Mouse (Mus musculus): Measurements from ENCODE around the gene Cxcl10. TPM values are rescaled to one million over a fixed set of nuclear protein-coding genes. Genes with fewer than 3 reads are reported as not detected.

The Cxcl10 gene
- polyA plus RNA-seq (2015; fragmentation: Nextera tagmentation; extraction: Ambion mirVana): 5.5 and 16.5 TPM in 2 replicates

- Histone ChIP-seq H3K9ac (ENCODE audit: low read length) (no peak within 1 kb of the TSS), H3K9me3 (replicated peaks; ENCODE audit: control insufficient read depth, low read length) (no peaks in the 10 kb centered on the region), H3K4me3 (ENCODE audit: low read length) (peak within 1 kb of the TSS; percentile 43), H3K27ac (ENCODE audit: low read length) (no peak within 1 kb of the TSS), H3K4me2 (ENCODE audit: low read depth, low read length) (peak within 1 kb of the TSS; percentile 66), H3K27me3 (ENCODE audit: control insufficient read depth, insufficient read depth, low read length) (no peaks in the 10 kb centered on the region), H3K4me1 (ENCODE audit: control insufficient read depth, insufficient read depth, low read length) (peaks cover 15% of the 10 kb centered on the region), H3K36me3 (ENCODE audit: control insufficient read depth, insufficient read depth) (no peaks in the 10 kb centered on the region)
- peak; percentile 73 for ATAC-seq (replicated peaks; ENCODE audit: extremely low read depth, insufficient read depth, low FRiP score)
- WGBS: 14% methylated on average over 14 of the region's 14 CpGs
Measured at GRCm38 (mm10) chr5:92348794-92349413, at the start of gene Cxcl10. Gene Cxcl10, minus strand, starts transcription at chr5:92348889.

- H3K4me2 ChIP-seq (ENCODE audit: low read depth, low read length): no peak overlapping the region
- H3K4me1 ChIP-seq (ENCODE audit: control insufficient read depth, insufficient read depth, low read length): peaks cover 13% of the 10 kb centered on the region
- H3K9me3 ChIP-seq (replicated peaks; ENCODE audit: control insufficient read depth, low read length): no peaks in the 10 kb centered on the region
- peaks cover 2% of the 10 kb centered on the region; the same call in 1 of the 2 replicates for H3K27me3 ChIP-seq (ENCODE audit: control insufficient read depth, insufficient read depth, low read length)
- no peak overlapping the region for H3K4me3 ChIP-seq (ENCODE audit: low read length)
- H3K36me3 ChIP-seq (ENCODE audit: control insufficient read depth, insufficient read depth): no peaks in the 10 kb centered on the region
- WGBS: 22% methylated on average over 5 of the region's 5 CpGs
- H3K9ac ChIP-seq (ENCODE audit: low read length): no peak overlapping the region
- ATAC-seq (replicated peaks; ENCODE audit: extremely low read depth, insufficient read depth, low FRiP score): peak; percentile 89
- no peak overlapping the region for H3K27ac ChIP-seq (ENCODE audit: low read length)
Measured at GRCm38 (mm10) chr5:92398153-92398552, 49.5 kb upstream of the Cxcl10 start.

- peaks cover 2% of the 10 kb centered on the region; the same call in 1 of the 2 replicates for H3K27me3 ChIP-seq (ENCODE audit: control insufficient read depth, insufficient read depth, low read length)
- WGBS: 56% methylated on average over 6 of the region's 6 CpGs
- ATAC-seq (replicated peaks; ENCODE audit: extremely low read depth, insufficient read depth, low FRiP score): no peak
Measured at GRCm38 (mm10) chr5:92396476-92396875, 47.8 kb upstream of the Cxcl10 start.

GRCm38 (mm10) chr5:92395764-92396163, 47.1 kb upstream of the Cxcl10 start:
- Histone ChIP-seq H3K9me3 (replicated peaks; ENCODE audit: control insufficient read depth, low read length) (no peaks in the 10 kb centered on the region), H3K4me1 (ENCODE audit: control insufficient read depth, insufficient read depth, low read length) (peaks cover 21% of the 10 kb centered on the region), H3K4me3 (ENCODE audit: low read length) (no peak overlapping the region), H3K4me2 (ENCODE audit: low read depth, low read length) (no peak overlapping the region), H3K9ac (ENCODE audit: low read length) (no peak overlapping the region), H3K36me3 (ENCODE audit: control insufficient read depth, insufficient read depth) (no peaks in the 10 kb centered on the region), H3K27ac (ENCODE audit: low read length) (no peak overlapping the region; the same call in 1 of the 2 replicates), H3K27me3 (ENCODE audit: control insufficient read depth, insufficient read depth, low read length) (peaks cover 2% of the 10 kb centered on the region; the same call in 1 of the 2 replicates)
- ATAC-seq (replicated peaks; ENCODE audit: extremely low read depth, insufficient read depth, low FRiP score): no peak
- WGBS: 82% methylated on average over 3 of the region's 3 CpGs

More at GRCm38 (mm10) chr5:92396476-92396875, 47.8 kb upstream of the Cxcl10 start:
- H3K36me3 ChIP-seq (ENCODE audit: control insufficient read depth, insufficient read depth): no peaks in the 10 kb centered on the region
- H3K4me3 ChIP-seq (ENCODE audit: low read length): no peak overlapping the region
- peaks cover 15% of the 10 kb centered on the region for H3K4me1 ChIP-seq (ENCODE audit: control insufficient read depth, insufficient read depth, low read length)
- no peak overlapping the region for H3K27ac ChIP-seq (ENCODE audit: low read length)
- H3K4me2 ChIP-seq (ENCODE audit: low read depth, low read length): no peak overlapping the region
- no peaks in the 10 kb centered on the region for H3K9me3 ChIP-seq (replicated peaks; ENCODE audit: control insufficient read depth, low read length)
- no peak overlapping the region for H3K9ac ChIP-seq (ENCODE audit: low read length)

GRCm38 (mm10) chr5:92393863-92394262, 45.2 kb upstream of the Cxcl10 start:
- H3K4me2 ChIP-seq (ENCODE audit: low read depth, low read length): no peak overlapping the region
- WGBS: 61% methylated on average over 10 of the region's 10 CpGs
- ATAC-seq (replicated peaks; ENCODE audit: extremely low read depth, insufficient read depth, low FRiP score): no peak
- peaks cover 2% of the 10 kb centered on the region; the same call in 1 of the 2 replicates for H3K27me3 ChIP-seq (ENCODE audit: control insufficient read depth, insufficient read depth, low read length)
- no peaks in the 10 kb centered on the region for H3K9me3 ChIP-seq (replicated peaks; ENCODE audit: control insufficient read depth, low read length)
- peaks cover 27% of the 10 kb centered on the region for H3K4me1 ChIP-seq (ENCODE audit: control insufficient read depth, insufficient read depth, low read length)
- H3K9ac ChIP-seq (ENCODE audit: low read length): no peak overlapping the region
- no peak overlapping the region for H3K27ac ChIP-seq (ENCODE audit: low read length)
- no peak overlapping the region for H3K4me3 ChIP-seq (ENCODE audit: low read length)
- H3K36me3 ChIP-seq (ENCODE audit: control insufficient read depth, insufficient read depth): no peaks in the 10 kb centered on the region

GRCm38 (mm10) chr5:92392542-92392941, 43.9 kb upstream of the Cxcl10 start:
- H3K4me2 ChIP-seq (ENCODE audit: low read depth, low read length): peak overlapping the region; percentile 22
- no peak overlapping the region for H3K27ac ChIP-seq (ENCODE audit: low read length)
- H3K9me3 ChIP-seq (replicated peaks; ENCODE audit: control insufficient read depth, low read length): no peaks in the 10 kb centered on the region
- ATAC-seq (replicated peaks; ENCODE audit: extremely low read depth, insufficient read depth, low FRiP score): no peak
- peaks cover 2% of the 10 kb centered on the region; the same call in 1 of the 2 replicates for H3K27me3 ChIP-seq (ENCODE audit: control insufficient read depth, insufficient read depth, low read length)
- H3K4me1 ChIP-seq (ENCODE audit: control insufficient read depth, insufficient read depth, low read length): peaks cover 32% of the 10 kb centered on the region
- 40% methylated on average over 18 of the region's 18 CpGs for WGBS
- H3K36me3 ChIP-seq (ENCODE audit: control insufficient read depth, insufficient read depth): no peaks in the 10 kb centered on the region
- H3K4me3 ChIP-seq (ENCODE audit: low read length): peak overlapping the region; percentile 6
- H3K9ac ChIP-seq (ENCODE audit: low read length): no peak overlapping the region; the same call in 1 of the 2 replicates

- peak overlapping the region; percentile 18 for H3K9ac ChIP-seq (ENCODE audit: low read length)
- peak; percentile 59; the same call in 1 of the 2 replicates for ATAC-seq (replicated peaks; ENCODE audit: extremely low read depth, insufficient read depth, low FRiP score)
- peaks cover 42% of the 10 kb centered on the region for H3K4me1 ChIP-seq (ENCODE audit: control insufficient read depth, insufficient read depth, low read length)
- H3K27me3 ChIP-seq (ENCODE audit: control insufficient read depth, insufficient read depth, low read length): peaks cover 2% of the 10 kb centered on the region; the same call in 1 of the 2 replicates
- 28% methylated on average over 8 of the region's 8 CpGs for WGBS
- no peaks in the 10 kb centered on the region for H3K9me3 ChIP-seq (replicated peaks; ENCODE audit: control insufficient read depth, low read length)
- H3K4me3 ChIP-seq (ENCODE audit: low read length): no peak overlapping the region
- H3K27ac ChIP-seq (ENCODE audit: low read length): peak overlapping the region; percentile 80
- H3K4me2 ChIP-seq (ENCODE audit: low read depth, low read length): peak overlapping the region; percentile 43
- H3K36me3 ChIP-seq (ENCODE audit: control insufficient read depth, insufficient read depth): no peaks in the 10 kb centered on the region
Measured at GRCm38 (mm10) chr5:92390615-92391014, 41.9 kb upstream of the Cxcl10 start.

GRCm38 (mm10) chr5:92389977-92390376, 41.3 kb upstream of the Cxcl10 start:
- Histone ChIP-seq H3K4me2 (ENCODE audit: low read depth, low read length) (peak overlapping the region; percentile 43), H3K27ac (ENCODE audit: low read length) (no peak overlapping the region), H3K36me3 (ENCODE audit: control insufficient read depth, insufficient read depth) (no peaks in the 10 kb centered on the region), H3K9ac (ENCODE audit: low read length) (no peak overlapping the region), H3K4me3 (ENCODE audit: low read length) (no peak overlapping the region), H3K27me3 (ENCODE audit: control insufficient read depth, insufficient read depth, low read length) (peaks cover 2% of the 10 kb centered on the region; the same call in 1 of the 2 replicates), H3K9me3 (replicated peaks; ENCODE audit: control insufficient read depth, low read length) (no peaks in the 10 kb centered on the region), H3K4me1 (ENCODE audit: control insufficient read depth, insufficient read depth, low read length) (peaks cover 42% of the 10 kb centered on the region)
- no peak for ATAC-seq (replicated peaks; ENCODE audit: extremely low read depth, insufficient read depth, low FRiP score)
- 72% methylated on average over 2 of the region's 2 CpGs for WGBS

GRCm38 (mm10) chr5:92387433-92387832, 38.7 kb upstream of the Cxcl10 start:
- Histone ChIP-seq H3K9me3 (replicated peaks; ENCODE audit: control insufficient read depth, low read length) (no peaks in the 10 kb centered on the region), H3K36me3 (ENCODE audit: control insufficient read depth, insufficient read depth) (no peaks in the 10 kb centered on the region), H3K4me2 (ENCODE audit: low read depth, low read length) (peak overlapping the region; percentile 66), H3K4me3 (ENCODE audit: low read length) (peak overlapping the region; percentile 43), H3K4me1 (ENCODE audit: control insufficient read depth, insufficient read depth, low read length) (peaks cover 42% of the 10 kb centered on the region), H3K9ac (ENCODE audit: low read length) (peak overlapping the region; percentile 49), H3K27me3 (ENCODE audit: control insufficient read depth, insufficient read depth, low read length) (no peaks in the 10 kb centered on the region), H3K27ac (ENCODE audit: low read length) (peak overlapping the region; percentile 94)
- peak; percentile 65 for ATAC-seq (replicated peaks; ENCODE audit: extremely low read depth, insufficient read depth, low FRiP score)
- WGBS: 26% methylated on average over 11 of the region's 11 CpGs
